ENCODE assay signal across 8 mouse cellular contexts in the genomic region with DNA sequence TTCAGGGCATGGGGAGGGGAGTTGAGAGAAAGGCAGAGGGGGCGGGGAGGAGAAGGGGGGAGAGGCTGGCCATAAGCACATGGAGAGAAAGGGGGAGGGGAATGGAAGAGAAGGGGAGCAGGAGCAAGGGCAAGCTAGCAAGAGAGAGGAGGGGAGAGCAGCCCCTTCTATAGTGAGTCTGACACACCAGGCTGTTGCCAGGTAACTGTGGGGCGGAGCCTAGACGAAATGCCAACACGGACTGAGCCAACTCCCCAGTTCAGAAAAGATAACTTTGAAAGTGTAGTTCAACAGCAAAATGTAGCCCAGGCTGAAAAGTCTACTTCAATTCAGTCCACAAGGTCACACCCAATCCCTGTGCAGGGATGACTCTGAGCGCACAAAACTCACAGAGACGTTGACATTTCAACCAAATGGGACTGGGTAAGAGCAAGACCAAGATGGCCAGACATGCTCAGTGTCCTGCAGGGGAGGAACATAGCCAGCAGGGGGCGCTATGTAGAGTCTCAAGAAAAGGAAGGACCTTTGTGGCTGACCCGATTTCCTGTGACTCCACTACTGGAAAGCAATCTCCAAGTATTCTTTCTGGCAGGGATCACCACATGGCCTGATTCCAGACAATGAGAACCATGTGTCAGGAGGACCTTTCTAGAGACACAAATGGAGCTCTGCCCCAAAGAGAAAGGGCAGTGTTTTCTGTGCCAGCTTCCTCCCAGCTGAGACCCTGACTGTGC.
A peak's percentile ranks its signal among the peaks of the same experiment; 100 is the strongest.
DNase-seq lines count a peak whose midpoint lies in the region; ATAC-seq lines count a peak whose summit lies in the region.
"Had no signal": no experiment of that assay in that cellular context is flagged by ENCODE, and none has a peak within 500 bp of the region (broad histone marks: within the 10 kb centered on the region; RNA-seq: fewer than 3 reads in every experiment).

No protein-coding gene starts in this region.

- WGBS in midbrain, embryonic 10.5 days, result 73% methylated on average over 8 of the region's 8 CpGs
- 70% methylated on average over 8 of the region's 8 CpGs for WGBS in midbrain, embryonic 15.5 days
- WGBS in forebrain, embryonic 12.5 days, result 65% methylated on average over 8 of the region's 8 CpGs

- H3K27ac ChIP-seq in midbrain, embryonic 10.5 days (replicated peaks), result no peak overlapping the region
- H3K27ac ChIP-seq in midbrain, embryonic 15.5 days, result no peak overlapping the region
- no peak overlapping the region for H3K27ac ChIP-seq in forebrain, embryonic 12.5 days

- ATAC-seq in midbrain, embryonic 15.5 days (replicated peaks), result no peak
- no peak for ATAC-seq in forebrain, embryonic 12.5 days (ENCODE audit: low FRiP score)

- no peaks in the 10 kb centered on the region for H3K9me3 ChIP-seq in midbrain, embryonic 10.5 days (replicated peaks)
- no peaks in the 10 kb centered on the region for H3K9me3 ChIP-seq in midbrain, embryonic 15.5 days
- no peaks in the 10 kb centered on the region for H3K9me3 ChIP-seq in forebrain, embryonic 12.5 days

- 0 out of 2 replicates have a peak, but pooled peaks cover 4% of the 10 kb centered on the region for H3K27me3 ChIP-seq in midbrain, embryonic 10.5 days (ENCODE audit: low read depth, poor library complexity, severe bottlenecking)
- no peaks in the 10 kb centered on the region for H3K27me3 ChIP-seq in midbrain, embryonic 15.5 days (replicated peaks)
- no peaks in the 10 kb centered on the region for H3K27me3 ChIP-seq in forebrain, embryonic 12.5 days

- no peak overlapping the region for H3K4me3 ChIP-seq in midbrain, embryonic 10.5 days
- no peak overlapping the region for H3K4me3 ChIP-seq in midbrain, embryonic 15.5 days
- H3K4me3 ChIP-seq in forebrain, embryonic 12.5 days (replicated peaks), result no peak overlapping the region
- H3K4me3 ChIP-seq: megakaryocyte, embryonic 14.5 days had no signal

- no peak overlapping the region for H3K9ac ChIP-seq in midbrain, embryonic 15.5 days
- H3K9ac ChIP-seq in forebrain, embryonic 12.5 days, result no peak overlapping the region

- no peak overlapping the region for H3K4me2 ChIP-seq in midbrain, embryonic 15.5 days
- H3K4me2 ChIP-seq in forebrain, embryonic 12.5 days, result no peak overlapping the region

- peak; percentile 31 for DNase-seq in midbrain, embryonic 10.5 days (ENCODE audit: low spot score)
- DNase-seq in brain, adult 2 months (ENCODE audit: low read depth, low spot score), result peak; percentile 79
- peak; percentile 47 for DNase-seq in gastrocnemius, adult 18-20 months (ENCODE audit: low spot score)
- DNase-seq in lung, postnatal 4 days, result peak; percentile 31 to 43
- DNase-seq in right cerebral cortex, postnatal 14 days, result no peak

- no peaks in the 10 kb centered on the region for H3K36me3 ChIP-seq in midbrain, embryonic 10.5 days
- no peaks in the 10 kb centered on the region for H3K36me3 ChIP-seq in midbrain, embryonic 15.5 days (replicated peaks)
- no peaks in the 10 kb centered on the region for H3K36me3 ChIP-seq in forebrain, embryonic 12.5 days (replicated peaks)

- H3K4me1 ChIP-seq in midbrain, embryonic 10.5 days, result peaks cover 29% of the 10 kb centered on the region
- H3K4me1 ChIP-seq in midbrain, embryonic 15.5 days, result peaks cover 13% of the 10 kb centered on the region
- H3K4me1 ChIP-seq in forebrain, embryonic 12.5 days, result peaks cover 14% of the 10 kb centered on the region
- H3K4me1 ChIP-seq: megakaryocyte, embryonic 14.5 days had no signal
